In genomic region chr10:128743791-128744191, GRCm38 (mm10) we compare ENCODE assay signal across 9 mouse cellular contexts. TPM values are rescaled to one million over a fixed set of nuclear protein-coding genes. Genes with fewer than 3 reads are reported as not detected.
DNase-seq lines count a peak whose midpoint lies in the region; ATAC-seq lines count a peak whose summit lies in the region.
"Had no signal": no experiment of that assay in that cellular context is flagged by ENCODE, and none has a peak within 500 bp of the region (broad histone marks: within the 10 kb centered on the region; RNA-seq: fewer than 3 reads in every experiment).

No protein-coding gene starts in this region.

- H3K4me2 ChIP-seq in hindbrain, embryonic 11.5 days (replicated peaks; ENCODE audit: low read depth, low read length): peak overlapping the region; percentile 93

- H3K27ac ChIP-seq in hindbrain, embryonic 11.5 days (ENCODE audit: low read depth, low read length): no peak overlapping the region

- peak overlapping the region; percentile 52 for H3K4me3 ChIP-seq in hindbrain, embryonic 11.5 days (ENCODE audit: low read depth, low read length)

- peak overlapping the region; percentile 71 for H3K9ac ChIP-seq in hindbrain, embryonic 11.5 days (ENCODE audit: low read depth, low read length)

- WGBS in hindbrain, embryonic 11.5 days: 1% methylated on average over 23 of the region's 37 CpGs

- 0 out of 2 replicates have a peak, but pooled peaks cover 4% of the 10 kb centered on the region for H3K4me1 ChIP-seq in hindbrain, embryonic 11.5 days (replicated peaks; ENCODE audit: control insufficient read depth, insufficient read depth, low read length)

- peak; percentile 32 for ATAC-seq in frontal cortex, adult (ENCODE audit: low TSS enrichment)
- ATAC-seq in hindbrain, embryonic 11.5 days (ENCODE audit: low FRiP score): no peak
- ATAC-seq in megakaryocyte progenitor cell, adult 5-6 weeks (replicated peaks; ENCODE audit: poor library complexity): 0 out of 2 replicates have a peak, but pooled peaks have one; percentile 8

- no peaks in the 10 kb centered on the region for H3K36me3 ChIP-seq in hindbrain, embryonic 11.5 days (ENCODE audit: control insufficient read depth, insufficient read depth, low read length)

- H3K27me3 ChIP-seq in hindbrain, embryonic 11.5 days (ENCODE audit: control insufficient read depth, insufficient read depth, low read length): peaks cover 29% of the 10 kb centered on the region

- no peaks in the 10 kb centered on the region for H3K9me3 ChIP-seq in hindbrain, embryonic 11.5 days (ENCODE audit: control insufficient read depth, low read length)

- intact Hi-C loops in left cerebral cortex, postnatal 36 days (cut with DNase I): no loop called here

- DNase-seq in MN1 (ENCODE audit: low spot score) (peak; percentile 82), adipocyte (ENCODE audit: low spot score) (no peak)
- peak; percentile 34 to 59 for DNase-seq in cerebellum, adult 18-20 months
- DNase-seq in hindbrain, embryonic 11.5 days (ENCODE audit: low spot score): peak; percentile 63
- peak; percentile 46 to 50 for DNase-seq in left cerebral cortex, postnatal 36 days (ENCODE audit: low spot score in 2 of 2)
- peak; percentile 61 for DNase-seq in skeletal muscle tissue, adult 2 months (ENCODE audit: low read depth, low spot score)

RNA-seq across cellular contexts. Expression of gene Dgka, which starts 0.9 kb away (rescaled TPM):
- 5.0 and 6.2 TPM in 2 replicates for polyA plus RNA-seq in hindbrain, embryonic 11.5 days (2014; fragmentation: Nextera tagmentation; extraction: Ambion mirVana)
- 1 to 10 TPM; 5.6 to 7.8 TPM for total RNA-seq in left cerebral cortex, postnatal 36 days (2021)
- 9.6 and 13.0 TPM in 2 replicates for total RNA-seq in megakaryocyte progenitor cell, adult 5-6 weeks (2015)
- total RNA-seq in megakaryocyte progenitor cell, adult 5-6 weeks (2017): 9.1 and 10.7 TPM in 2 replicates

RNA-seq across cellular contexts. Expression of gene Pym1, which starts 3.9 kb away (rescaled TPM):
- 44.5 and 48.3 TPM in 2 replicates for polyA plus RNA-seq in hindbrain, embryonic 11.5 days (2014; fragmentation: Nextera tagmentation; extraction: Ambion mirVana)
- total RNA-seq in left cerebral cortex, postnatal 36 days (2021): 10 to 100 TPM; 27.7 to 31.8 TPM
- total RNA-seq in megakaryocyte progenitor cell, adult 5-6 weeks (2015): 36.6 and 37.7 TPM in 2 replicates
- 38.9 and 53.4 TPM in 2 replicates for total RNA-seq in megakaryocyte progenitor cell, adult 5-6 weeks (2017)

RNA-seq across cellular contexts. Expression of gene Cdk2, which starts 39.0 kb away (rescaled TPM):
- 75.2 and 86.5 TPM in 2 replicates for polyA plus RNA-seq in hindbrain, embryonic 11.5 days (2014; fragmentation: Nextera tagmentation; extraction: Ambion mirVana)
- 1 to 10 TPM; 2.1 to 2.6 TPM for total RNA-seq in left cerebral cortex, postnatal 36 days (2021)
- 83.1 and 98.3 TPM in 2 replicates for total RNA-seq in megakaryocyte progenitor cell, adult 5-6 weeks (2015)
- total RNA-seq in megakaryocyte progenitor cell, adult 5-6 weeks (2017): 65.8 and 68.0 TPM in 2 replicates

RNA-seq across cellular contexts. Expression of gene Pmel, which starts 39.8 kb away (rescaled TPM):
- 4.5 and 5.8 TPM in 2 replicates for polyA plus RNA-seq in hindbrain, embryonic 11.5 days (2014; fragmentation: Nextera tagmentation; extraction: Ambion mirVana)
- under 1 TPM; 0.48 to 0.79 TPM for total RNA-seq in left cerebral cortex, postnatal 36 days (2021)
- 0.12 and 0.68 TPM in 2 replicates for total RNA-seq in megakaryocyte progenitor cell, adult 5-6 weeks (2015)
- 0.96 TPM in 1 of 2 replicates, not detected in the other for total RNA-seq in megakaryocyte progenitor cell, adult 5-6 weeks (2017)

RNA-seq across cellular contexts. Expression of gene Mmp19, which starts 46.9 kb away (rescaled TPM):
- 0.27 and 0.49 TPM in 2 replicates for polyA plus RNA-seq in hindbrain, embryonic 11.5 days (2014; fragmentation: Nextera tagmentation; extraction: Ambion mirVana)
- total RNA-seq in left cerebral cortex, postnatal 36 days (2021): under 1 TPM; 0.50 to 0.76 TPM
- 4.8 and 5.3 TPM in 2 replicates for total RNA-seq in megakaryocyte progenitor cell, adult 5-6 weeks (2015)
- 12.8 and 15.5 TPM in 2 replicates for total RNA-seq in megakaryocyte progenitor cell, adult 5-6 weeks (2017)
- total RNA-seq: hematopoietic stem cell, adult 5-6 weeks had no signal

Comparison
In these comparisons a context has a peak if more than half of its experiments do, and no peak if none do; other contexts are left out.
1. RNA of gene Cdk2, which starts 39.0 kb away (total RNA-seq): 65.8 to 98.3 TPM in megakaryocyte progenitor cell, adult 5-6 weeks; 2.1 to 2.6 TPM in left cerebral cortex, postnatal 36 days; every median in the first group is over 10 times any median in the second.